Mouse (Mus musculus) regulatory T cell (primary cell): Measurements from ENCODE around the gene Plekhg5.

Experiments
- in situ Hi-C: fragments of 300-600 bp; cut with MboI, MseI; formaldehyde crosslinking; loops from one replicate; pipeline ENCODE4 v1.15.1; 2025; ENCODE audit warnings: high pct_unique_total_duplicates

Plekhg5 gene

GRCm38 (mm10) chr4:152097911-152098799 lies 25.9 kb downstream of the Plekhg5 start:
- in situ Hi-C loops = no loop called here

GRCm38 (mm10) chr4:152100541-152100940 lies 28.2 kb downstream of the Plekhg5 start:
- in situ Hi-C loops = no loop called here

- in situ Hi-C loops = no loop called here
Measured at GRCm38 (mm10) chr4:152101081-152101653, 28.9 kb downstream of the Plekhg5 start.

DNA sequence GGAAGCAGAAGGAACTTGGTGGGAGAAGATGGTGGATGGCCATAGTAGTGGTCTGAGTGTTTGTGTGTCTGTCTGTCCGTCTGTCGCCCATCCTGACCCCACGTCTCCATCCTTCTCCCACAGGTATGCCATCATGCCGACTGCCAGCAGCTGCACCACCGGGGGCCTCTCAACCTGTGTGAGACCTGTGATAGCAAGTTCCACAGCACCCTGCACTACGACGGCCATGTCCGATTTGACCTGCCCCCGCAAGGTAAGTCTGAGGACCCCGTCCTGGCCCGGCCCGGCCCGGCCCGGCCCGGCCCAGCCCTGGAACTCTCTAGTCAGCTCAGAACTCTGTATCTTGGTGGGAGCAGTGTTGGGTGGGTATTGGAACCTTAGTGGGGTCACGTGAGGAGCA lies 29.6 kb downstream of the Plekhg5 start:
- in situ Hi-C loops = no loop called here

GRCm38 (mm10) chr4:152103025-152103424 lies 30.7 kb downstream of the Plekhg5 start:
- in situ Hi-C loops = no loop called here

DNA sequence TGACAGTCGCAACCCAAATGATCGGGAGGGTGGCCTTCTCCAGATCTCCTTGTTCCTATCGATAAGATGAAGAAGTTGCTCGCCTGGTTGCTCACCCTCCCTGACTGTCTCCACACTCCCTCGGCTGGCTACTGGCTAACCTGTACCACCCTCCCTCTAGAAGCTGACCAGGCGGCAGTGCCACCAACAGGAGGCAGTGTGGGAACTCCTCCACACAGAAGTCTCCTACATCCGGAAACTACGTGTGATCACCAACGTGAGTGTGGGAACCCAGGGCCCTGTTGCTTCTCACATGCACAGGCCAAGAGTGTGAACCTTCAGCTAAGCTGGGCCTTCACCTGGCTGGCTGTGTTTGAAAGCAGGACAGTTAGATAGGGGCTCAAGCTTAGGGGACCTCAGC lies 34.4 kb downstream of the Plekhg5 start:
- in situ Hi-C loops = no loop called here

DNA sequence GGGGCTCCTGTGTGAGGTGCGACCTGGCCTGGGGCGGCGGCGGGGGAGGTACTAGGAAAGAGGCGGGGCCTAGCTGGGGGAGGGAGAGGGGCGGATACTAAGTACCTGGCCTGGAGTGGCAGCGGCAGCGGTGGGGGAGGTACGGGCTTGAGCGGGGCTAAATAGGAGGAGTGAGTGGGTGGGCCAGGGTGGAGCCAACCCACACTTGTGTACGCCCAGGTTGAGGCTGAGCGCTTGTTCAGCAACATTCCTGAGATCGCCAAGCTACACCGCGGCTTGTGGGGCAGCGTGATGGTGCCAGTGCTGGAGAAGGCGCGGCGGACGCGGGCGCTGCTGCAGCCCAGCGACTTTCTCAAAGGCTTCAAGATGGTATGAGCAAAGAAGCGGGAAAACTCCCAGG lies 35.2 kb downstream of the Plekhg5 start:
- in situ Hi-C loops = no loop called here

- in situ Hi-C loops = no loop called here
Measured at GRCm38 (mm10) chr4:152107971-152108509, 35.7 kb downstream of the Plekhg5 start.

- in situ Hi-C loops = no loop called here
Measured at GRCm38 (mm10) chr4:152108673-152109072, 36.4 kb downstream of the Plekhg5 start.

- in situ Hi-C loops = no loop called here
Measured at GRCm38 (mm10) chr4:152109509-152109908, 37.2 kb downstream of the Plekhg5 start.

DNA sequence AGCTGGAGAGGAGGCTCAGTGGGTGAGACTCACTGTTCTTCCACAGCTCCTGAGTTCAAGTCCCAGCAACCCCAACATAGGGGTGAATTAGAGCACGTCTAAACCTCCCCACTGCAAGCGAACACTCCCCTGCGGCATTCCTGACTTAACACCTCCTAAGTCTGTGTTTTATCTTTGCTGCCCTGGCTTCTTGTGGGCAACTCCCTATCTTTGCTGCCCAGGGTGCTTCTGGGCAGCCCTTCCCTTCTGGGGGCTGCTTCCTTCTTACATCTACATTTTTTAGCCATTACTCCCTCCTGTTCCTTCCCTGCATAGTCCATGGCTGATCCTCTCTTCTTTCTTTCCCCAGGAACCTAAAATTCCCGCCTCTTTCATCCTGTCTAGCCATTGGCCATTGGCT lies 38.4 kb downstream of the Plekhg5 start:
- in situ Hi-C loops = no loop called here

- in situ Hi-C loops = no loop called here
Measured at GRCm38 (mm10) chr4:152112329-152112728, 40.0 kb downstream of the Plekhg5 start.

- in situ Hi-C loops = no loop called here
Measured at GRCm38 (mm10) chr4:152114080-152114479, 41.8 kb downstream of the Plekhg5 start.

DNA sequence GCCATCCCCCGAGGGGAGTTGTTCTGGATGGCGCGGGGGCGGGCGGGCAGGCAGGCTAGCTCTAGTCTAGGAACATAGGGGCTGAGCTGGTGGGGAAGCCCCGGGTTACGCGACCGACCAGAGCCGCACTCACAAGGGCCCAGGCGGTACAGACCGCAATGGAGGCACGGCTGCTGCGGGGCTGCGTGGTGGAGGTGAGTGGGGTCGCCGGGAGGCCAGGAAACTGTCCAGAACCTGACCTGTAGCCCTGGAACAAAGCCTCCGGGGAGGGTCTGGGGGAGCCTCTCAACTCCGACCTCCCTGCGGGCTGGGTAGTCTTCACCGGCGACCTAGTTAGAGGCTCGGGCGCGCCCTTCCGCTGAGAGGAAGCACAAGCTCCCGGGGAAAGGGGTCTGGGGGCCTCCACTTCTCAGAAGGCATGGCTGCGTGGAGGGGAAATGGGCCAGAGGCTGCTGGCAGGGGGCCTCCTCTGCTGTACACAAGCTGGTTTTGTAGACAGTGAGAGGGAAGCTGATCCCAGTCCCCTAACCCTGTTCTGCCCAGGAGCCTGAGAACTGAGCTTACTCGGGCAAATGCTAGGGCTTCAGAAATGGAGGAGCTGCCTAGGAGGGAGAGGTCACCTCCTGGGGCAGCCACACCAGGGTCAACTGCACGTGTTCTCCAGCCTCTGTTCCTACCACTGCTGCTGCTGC lies 43.8 kb downstream of the Plekhg5 start, which contains the start of gene Tnfrsf25:
Gene Tnfrsf25 (plus strand): TSS at position 14 of the 692 bp plus-strand sequence.
- in situ Hi-C loops = no loop called here

DNA sequence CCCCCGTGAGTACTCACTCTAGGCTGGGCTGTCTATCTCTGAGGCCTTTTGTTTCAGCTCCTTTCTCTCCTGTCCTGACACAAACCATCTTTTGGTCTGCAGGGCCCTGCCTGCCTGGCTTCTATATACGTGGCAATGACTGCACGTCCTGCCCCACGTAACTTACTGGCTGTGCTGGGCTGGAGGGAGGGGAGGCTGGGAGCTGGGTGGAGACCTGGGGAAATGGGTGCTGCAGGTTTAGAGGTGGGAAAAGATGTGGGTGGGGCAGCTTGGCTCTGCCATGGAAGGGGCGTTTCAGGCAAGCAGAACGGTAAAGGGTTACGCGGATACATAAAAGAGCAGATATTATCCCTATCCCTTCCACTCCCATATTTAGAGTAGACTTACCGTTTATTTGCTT lies 45.2 kb downstream of the Plekhg5 start:
- in situ Hi-C loops = no loop called here

GRCm38 (mm10) chr4:152119396-152120292 lies 47.3 kb downstream of the Plekhg5 start:
- in situ Hi-C loops = loop anchor here (10.0 kb wide), 1 partner anchor 1205 kb away; the partner anchor contains the start of genes Park7 and Tnfrsf9

- in situ Hi-C loops = loop anchor here (10.0 kb wide), 1 partner anchor 1206 kb away; the partner anchor contains the start of genes Park7 and Tnfrsf9
Measured at GRCm38 (mm10) chr4:152120311-152121182, 48.2 kb downstream of the Plekhg5 start.

- in situ Hi-C loops = loop anchor here (10.0 kb wide), 1 partner anchor 1206 kb away; the partner anchor contains the start of genes Park7 and Tnfrsf9
Measured at GRCm38 (mm10) chr4:152121183-152121505, 48.8 kb downstream of the Plekhg5 start.

GRCm38 (mm10) chr4:152124361-152124961 lies 52.2 kb downstream of the Plekhg5 start:
- in situ Hi-C loops = loop anchor here (10.0 kb wide), 1 partner anchor 1210 kb away; the partner anchor contains the start of genes Park7 and Tnfrsf9
